Mouse (Mus musculus): ENCODE measurements around the gene Atp12a.

Atp12a gene

GRCm38 (mm10) chr14:56382366-56382765 is 17.5 kb downstream of the Atp12a start:
- peak; percentile 66 for DNase-seq

DNA sequence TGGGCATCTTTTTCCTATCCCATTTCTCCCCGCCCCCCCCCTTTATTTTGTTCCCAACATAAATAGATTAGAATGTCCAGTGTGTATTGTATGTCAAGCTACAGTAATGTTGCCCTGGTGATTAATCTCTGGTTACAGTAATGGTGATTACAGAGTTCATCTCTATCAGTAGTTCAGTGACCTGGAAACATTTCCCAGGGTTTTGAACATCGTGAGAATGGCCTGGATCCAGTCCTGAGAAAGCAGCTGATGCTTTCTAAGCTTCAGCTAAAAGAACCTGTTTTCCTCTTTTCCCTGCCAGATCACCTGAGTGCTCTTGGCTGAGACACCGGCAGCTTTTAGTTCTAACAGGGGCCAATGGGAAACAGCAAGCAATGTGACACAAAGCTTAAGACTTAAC is 25.4 kb downstream of the Atp12a start:
- DNase-seq = peak; percentile 21

DNA sequence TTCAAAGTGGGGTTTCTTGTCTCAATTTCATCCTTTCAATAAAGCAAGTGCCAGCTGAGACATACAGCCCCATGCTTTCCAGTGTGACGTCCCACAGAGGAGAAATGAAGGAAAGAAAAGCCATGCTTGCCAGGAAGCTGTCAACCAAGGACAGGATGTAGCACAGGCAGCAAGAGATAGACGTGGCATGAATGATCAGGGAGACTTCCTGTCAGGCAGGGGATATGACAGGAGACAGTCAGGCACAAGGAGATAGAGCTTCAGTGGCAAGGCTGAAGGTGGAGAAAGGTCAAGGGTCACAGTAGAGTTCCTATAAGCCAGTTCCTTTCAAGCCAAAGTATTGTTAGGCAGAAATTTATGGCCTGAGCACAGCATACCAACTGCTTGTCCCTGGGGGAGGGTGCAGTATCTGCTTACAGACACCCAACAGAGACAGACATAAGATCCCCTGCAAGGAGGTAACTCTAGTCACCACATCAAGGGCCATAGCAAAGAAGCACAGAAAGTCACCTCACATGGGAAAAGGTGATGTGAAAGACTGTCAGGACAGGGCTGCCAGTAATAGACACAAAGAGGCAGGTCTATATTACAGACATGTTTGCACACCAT is 28.9 kb downstream of the Atp12a start:
- peak; percentile 12 for DNase-seq

- peak; percentile 59 for DNase-seq
Observed at GRCm38 (mm10) chr14:56398001-56398400, 33.1 kb downstream of the Atp12a start.

DNA sequence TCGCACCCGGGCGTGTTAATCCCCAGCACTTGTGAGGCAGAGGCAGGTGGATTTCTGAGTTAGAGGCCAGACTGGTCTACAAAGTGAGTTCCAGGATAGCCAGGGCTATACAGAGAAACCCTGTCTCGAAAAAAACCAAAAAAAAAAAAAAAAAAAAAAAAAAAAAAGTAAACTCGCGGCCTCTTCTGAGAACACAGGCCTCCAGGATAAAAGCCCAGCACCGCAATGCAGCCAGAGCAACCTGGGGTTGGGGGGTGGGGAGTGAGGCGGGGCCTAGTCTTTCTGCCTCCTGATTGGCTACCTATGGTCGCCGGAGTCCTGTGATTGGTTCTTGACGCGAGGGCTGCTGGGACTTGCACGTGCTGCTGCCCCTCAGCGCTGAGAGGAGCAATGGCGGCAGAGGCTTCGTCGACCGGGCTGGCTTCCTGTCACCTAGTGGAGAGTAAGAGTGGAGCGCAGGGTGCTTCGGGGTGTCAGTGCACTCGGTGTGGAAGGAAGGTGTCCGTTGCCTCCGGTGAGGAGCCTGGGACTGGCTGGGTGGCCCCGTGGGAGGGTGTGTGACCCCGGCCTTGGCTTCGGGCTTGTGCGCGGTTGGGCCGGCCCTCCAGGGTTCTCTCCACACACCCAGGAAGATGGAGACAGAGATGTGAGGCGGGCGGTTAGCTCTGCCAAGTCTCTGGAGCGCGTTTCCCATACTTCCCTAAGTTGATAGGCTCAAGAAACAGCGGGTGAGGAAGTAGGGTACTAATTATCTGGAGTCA is 37.6 kb downstream of the Atp12a start, which contains the start of gene Rnf17:
Gene Rnf17, plus strand, starts transcription at position 271 of the 761 bp plus-strand sequence.
- DNase-seq = no peak

DNA sequence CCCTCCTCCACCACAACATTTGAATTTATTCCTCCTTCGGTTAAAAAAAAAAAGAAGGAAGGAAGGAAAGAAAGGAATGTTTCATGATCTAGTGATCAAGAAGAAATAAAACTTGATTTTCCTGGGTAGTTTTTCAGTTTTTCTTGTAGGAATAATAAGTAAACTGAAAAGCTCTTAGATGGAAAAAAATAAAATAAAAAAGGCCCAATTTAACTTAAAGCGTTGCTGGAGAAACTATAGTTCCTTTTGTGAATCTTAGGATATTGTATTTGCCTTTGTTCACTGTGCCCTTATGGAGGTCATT is 38.2 kb downstream of the Atp12a start:
- no peak for DNase-seq

Data from kidney, adult 9 months (tissue).